Mouse (Mus musculus) Patski (cell line): ENCODE measurements at regions not wholly inside any gene's neighbourhood (a gene's known extent, or its start where the extent isn't known, plus 50 kb on each side); places are given as distances from the start of the nearest gene placed in this dataset.

Source experiments
- ATAC-seq: fragments of 100-300 bp; one replicate; pipeline ENCODE4 v1.8.0; 2021
- CTCF ChIA-PET: fragments of 350-600 bp; sonication (Branson Sonifier 250); formaldehyde crosslinking; loops from one replicate; lab custom pipeline; 2022; ENCODE audit warnings: inconsistent platforms; lab: Charles Lee
- POLR2A ChIA-PET: fragments of 350-600 bp; sonication (Branson Sonifier 250); formaldehyde crosslinking; loops from one replicate; lab custom pipeline; 2022; ENCODE audit warnings: antibody characterized with exemption, inconsistent platforms; lab: Charles Lee
- DNase-seq: peaks from one replicate; pipeline ENCODE4 v3.0.0-alpha.2; 2011; ENCODE audit warnings: low read depth, low spot score
- H3K27me3 ChIP-seq: fragments of 371-371 bp; one replicate; pipeline ENCODE4 v1.5.1; 2021
- CTCF ChIP-seq: fragments of 100-300 bp; IDR thresholded peaks from one replicate; pipeline ENCODE4 v1.5.1; 2021
- in situ Hi-C: fragments of 300-500 bp; cut with MboI; formaldehyde crosslinking; loops from 3 replicates; pipeline ENCODE4 v1.11.1; 2018; ENCODE audit warnings: low pct_unique_long_range_greater_than_20kb, mixed read lengths

DNA sequence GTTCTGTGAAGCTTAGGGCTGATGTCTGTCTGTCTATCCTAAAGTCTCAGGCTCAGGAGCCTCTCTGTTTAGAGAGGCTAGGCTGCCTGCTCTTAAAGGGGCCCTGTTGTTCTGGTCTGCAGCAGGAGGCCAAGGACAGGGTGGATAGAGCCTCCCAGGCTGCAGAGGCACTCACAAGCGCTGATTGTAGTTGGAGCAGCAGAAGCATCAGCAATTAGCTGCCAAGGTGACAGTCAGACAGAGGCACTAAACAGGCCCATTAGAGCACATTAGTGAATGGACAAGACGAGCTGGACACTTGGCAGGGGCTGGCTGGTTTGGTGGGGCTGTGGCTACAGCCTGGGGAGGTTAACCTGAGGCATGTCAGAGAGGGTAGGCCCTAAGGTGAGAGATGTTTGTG is 93.8 kb upstream of the Unc5b start:
- H3K27me3 ChIP-seq = no peaks in the 10 kb centered on the region
- DNase-seq = no peak
- in situ Hi-C loops = no loop called here
- no peak for TF ChIP-seq CTCF
- ChIA-PET POLR2A (no interaction called here), CTCF (no interaction called here)
- ATAC-seq = no peak

DNA sequence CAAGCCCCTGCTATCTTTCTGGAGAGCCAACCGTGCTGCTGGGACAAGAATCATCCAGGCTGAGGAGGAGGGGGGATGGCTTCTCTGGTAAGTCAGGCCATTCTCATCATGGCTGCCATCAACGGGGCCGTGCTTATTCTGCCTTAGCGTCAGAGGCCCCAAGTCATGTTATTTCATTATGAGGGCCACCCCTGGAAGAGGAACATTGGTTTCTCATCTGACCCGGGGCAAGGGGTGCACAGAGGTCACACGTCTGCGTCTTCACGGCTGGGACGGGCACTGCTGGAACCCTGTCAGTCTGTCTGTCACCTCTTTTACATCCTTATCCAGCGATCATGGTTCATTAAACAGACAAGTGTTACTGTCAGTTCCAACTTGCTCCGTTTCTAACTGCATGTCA is 92.4 kb upstream of the Unc5b start:
- ChIA-PET CTCF (no interaction called here), POLR2A (no interaction called here)
- in situ Hi-C loops = no loop called here
- H3K27me3 ChIP-seq = no peaks in the 10 kb centered on the region
- no peak for TF ChIP-seq CTCF
- no peak for ATAC-seq
- DNase-seq = no peak

DNA sequence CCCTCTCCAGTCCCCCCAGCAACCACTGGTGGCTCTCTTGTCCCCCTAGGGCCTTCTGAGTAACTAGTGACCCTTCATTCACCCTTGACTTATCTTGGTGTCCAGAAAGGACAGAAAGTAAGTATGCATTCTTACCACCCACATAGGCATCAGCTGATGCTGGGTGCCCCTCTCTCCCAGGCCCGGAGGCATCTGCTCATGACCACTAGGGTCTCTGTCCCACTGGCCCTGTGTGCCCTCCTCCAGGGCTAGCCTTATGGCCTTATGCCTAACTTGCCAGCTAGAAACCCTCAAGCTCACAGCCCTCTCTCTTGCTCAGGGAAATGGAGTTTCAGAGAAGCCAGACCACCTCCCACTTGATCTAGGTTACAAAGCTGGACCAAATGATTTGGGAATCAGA is 89.2 kb upstream of the Unc5b start:
- no peaks in the 10 kb centered on the region for H3K27me3 ChIP-seq
- POLR2A ChIA-PET = no interaction called here
- CTCF ChIA-PET = no interaction called here
- ATAC-seq = no peak
- no peak for DNase-seq
- in situ Hi-C loops = no loop called here
- TF ChIP-seq CTCF = no peak

DNA sequence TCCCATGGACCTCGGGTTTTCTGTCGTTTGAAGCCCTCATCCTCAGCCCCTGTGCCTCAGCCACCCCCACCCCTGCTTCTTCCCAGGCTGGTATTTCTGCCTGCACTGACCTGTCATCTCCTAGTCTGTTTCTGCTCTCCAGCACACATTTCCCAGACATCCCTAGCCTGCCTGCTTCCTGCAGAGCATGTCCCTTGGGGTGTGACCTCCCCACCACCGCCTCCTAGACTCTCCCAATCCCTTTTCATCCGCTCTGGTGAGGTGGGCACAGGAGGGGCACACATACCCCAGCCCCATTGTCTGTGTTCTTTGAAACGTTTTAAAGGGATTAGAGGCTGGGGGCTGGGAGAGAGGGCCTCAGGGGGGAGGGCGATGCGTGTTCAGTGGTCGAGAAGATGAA is 86.6 kb upstream of the Unc5b start:
- ChIA-PET CTCF (no interaction called here), POLR2A (no interaction called here)
- no peak for TF ChIP-seq CTCF
- DNase-seq (no peak), ATAC-seq (no peak)
- no peaks in the 10 kb centered on the region for H3K27me3 ChIP-seq
- in situ Hi-C loops = no loop called here

DNA sequence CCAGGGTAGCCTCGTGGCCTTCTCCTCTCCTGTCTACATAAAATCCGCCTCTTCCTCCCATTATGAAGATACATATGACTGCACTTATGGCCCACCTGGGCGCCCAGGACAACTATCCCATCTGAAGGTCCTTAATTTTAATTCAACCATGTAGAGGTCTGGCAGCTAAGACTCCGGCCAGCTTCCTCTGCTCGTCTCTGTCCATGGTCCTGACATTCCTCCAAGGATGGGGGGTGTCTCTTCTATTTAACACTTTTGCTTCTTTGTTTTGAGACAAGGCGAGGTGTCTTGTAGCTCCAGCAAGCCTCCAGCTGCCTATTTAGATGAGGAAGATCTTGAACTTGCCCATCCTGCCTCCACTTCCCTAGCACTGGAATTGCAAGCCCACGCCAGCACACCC is 83.0 kb upstream of the Unc5b start:
- ChIA-PET POLR2A (no interaction called here), CTCF (interaction anchor here (2.0 kb wide), 1 partner anchor 34 kb away, joined by 6 read pairs; no protein-coding TSS in a partner anchor)
- ATAC-seq (no peak), DNase-seq (no peak)
- H3K27me3 ChIP-seq = no peaks in the 10 kb centered on the region
- TF ChIP-seq CTCF = no peak
- in situ Hi-C loops = no loop called here

DNA sequence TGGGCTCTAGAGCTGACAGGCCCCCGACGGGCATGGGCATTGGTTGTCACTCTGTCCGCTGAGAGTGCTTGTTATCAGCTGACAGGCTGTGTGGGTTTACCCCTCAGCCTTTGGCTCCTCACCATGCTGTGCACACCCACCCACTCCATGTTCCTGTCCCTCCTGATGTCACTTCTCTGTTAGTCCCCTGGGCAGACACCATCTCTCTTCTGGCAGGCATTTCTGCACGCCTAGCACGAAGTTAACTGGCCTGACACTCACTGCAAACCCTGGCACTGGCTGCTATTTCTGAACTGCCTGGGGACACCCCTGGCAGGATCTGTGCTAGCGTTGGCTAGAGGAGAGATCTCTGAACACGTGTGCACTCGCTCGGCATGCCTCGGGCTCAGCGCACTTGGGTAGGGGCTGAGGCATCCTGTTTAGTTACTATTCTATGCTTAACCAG is 82.1 kb upstream of the Unc5b start:
- in situ Hi-C loops = no loop called here
- DNase-seq (no peak), ATAC-seq (no peak)
- TF ChIP-seq CTCF = no peak
- ChIA-PET CTCF (interaction anchor here (2.0 kb wide), 1 partner anchor 33 kb away, joined by 6 read pairs; no protein-coding TSS in a partner anchor), POLR2A (no interaction called here)
- no peaks in the 10 kb centered on the region for H3K27me3 ChIP-seq

DNA sequence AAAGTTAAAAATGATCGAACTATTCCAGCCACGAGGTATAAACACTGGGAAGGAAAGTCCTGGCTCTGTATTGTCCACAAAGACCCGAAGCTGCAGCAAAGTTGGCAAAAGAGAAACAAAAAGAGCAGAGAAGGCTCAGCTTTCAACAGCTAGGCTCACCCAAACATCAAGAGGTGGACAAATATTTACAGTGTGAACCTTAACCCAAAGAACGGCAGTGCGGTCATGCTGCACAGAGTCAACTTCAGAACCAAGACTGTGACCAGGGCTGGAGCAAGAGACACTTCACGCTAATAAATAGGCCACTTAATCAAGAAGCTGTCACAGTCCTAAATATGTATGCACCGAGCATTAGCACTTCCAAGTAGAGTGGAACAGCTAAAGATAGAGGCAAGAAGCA is 73.0 kb upstream of the Unc5b start:
- peaks cover 11% of the 10 kb centered on the region for H3K27me3 ChIP-seq
- ChIA-PET CTCF (interaction anchor here (1.1 kb wide), 1 partner anchor 25 kb away, joined by 3 read pairs; no protein-coding TSS in a partner anchor), POLR2A (interaction anchor here (0.7 kb wide), 1 partner anchor 35 kb away, joined by 3 read pairs; no protein-coding TSS in a partner anchor)
- in situ Hi-C loops = no loop called here
- no peak for TF ChIP-seq CTCF
- ATAC-seq (no peak), DNase-seq (no peak)

DNA sequence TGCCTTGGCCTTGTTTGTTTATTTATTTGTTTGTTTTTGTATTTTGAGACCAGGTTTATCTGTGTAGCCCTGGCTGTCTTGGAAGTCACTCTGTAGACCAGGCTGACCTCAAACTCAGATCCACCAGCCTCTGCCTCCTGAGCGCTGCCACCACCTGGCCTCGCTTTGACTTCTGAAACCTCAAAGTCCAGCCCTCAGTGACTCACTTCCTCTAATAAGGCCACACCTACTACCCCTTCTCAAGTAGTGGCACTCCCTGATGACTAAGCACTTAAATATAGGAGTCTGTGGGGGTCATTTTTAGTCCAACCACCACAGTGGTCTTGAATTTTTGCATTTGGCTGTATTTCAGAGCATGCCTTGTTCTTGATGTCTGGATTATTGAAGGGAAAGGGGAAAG is 69.6 kb upstream of the Unc5b start:
- ChIA-PET CTCF (no interaction called here), POLR2A (no interaction called here)
- TF ChIP-seq CTCF = no peak
- DNase-seq (no peak), ATAC-seq (no peak)
- peaks cover 8% of the 10 kb centered on the region for H3K27me3 ChIP-seq
- in situ Hi-C loops = no loop called here

DNA sequence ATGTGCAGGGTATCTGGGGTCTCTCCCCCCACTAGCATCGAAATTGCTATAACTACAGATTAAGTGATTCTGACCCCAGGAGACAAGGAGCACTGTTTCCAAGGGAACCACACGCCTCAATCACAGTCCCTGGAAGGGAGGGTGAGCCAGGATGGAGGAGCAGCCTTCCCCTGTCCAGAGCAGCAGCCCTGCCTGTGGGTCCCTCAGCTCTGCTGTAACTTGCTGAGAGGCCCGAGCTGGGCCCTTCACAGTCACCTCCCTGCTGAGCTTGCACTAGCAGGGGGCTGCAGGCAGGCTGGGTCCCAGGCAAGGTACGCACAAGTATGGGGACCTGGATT is 62.4 kb upstream of the Unc5b start:
- DNase-seq (no peak), ATAC-seq (no peak)
- ChIA-PET POLR2A (no interaction called here), CTCF (no interaction called here)
- peaks cover 9% of the 10 kb centered on the region for H3K27me3 ChIP-seq
- TF ChIP-seq CTCF = no peak
- in situ Hi-C loops = no loop called here

DNA sequence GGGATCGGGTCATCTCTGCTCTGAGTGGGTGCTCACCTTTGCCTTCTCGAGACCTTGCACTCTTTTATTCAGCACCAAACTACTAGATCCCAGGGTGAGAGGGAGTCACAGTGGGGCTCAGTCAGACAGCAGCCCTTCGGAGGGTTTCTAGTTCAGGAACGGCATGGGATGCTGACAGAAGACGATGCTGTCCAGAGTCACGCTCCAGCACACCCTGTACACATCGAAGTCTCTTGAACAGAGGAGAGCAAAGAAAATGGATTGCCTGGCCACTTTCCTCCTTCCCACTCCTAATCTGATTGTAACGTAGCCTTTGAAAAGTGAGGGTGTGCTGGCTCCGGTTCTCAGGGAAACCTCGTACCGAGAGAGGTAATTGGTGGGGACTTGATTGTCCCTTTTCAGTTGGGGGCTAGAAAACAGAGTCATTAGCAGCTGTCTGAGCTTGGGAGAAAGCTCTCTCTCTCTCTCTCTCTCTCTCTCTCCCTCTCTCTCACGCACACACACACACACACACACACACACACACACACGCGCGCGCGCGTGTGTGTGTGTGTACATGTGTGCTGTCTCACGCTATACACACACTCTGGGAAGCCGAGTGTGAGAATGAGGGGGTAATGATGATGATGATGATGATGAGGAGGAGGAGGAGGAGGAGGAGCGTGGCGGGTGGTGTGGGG is 61.9 kb upstream of the Unc5b start:
- no peak for TF ChIP-seq CTCF
- ATAC-seq = no peak
- POLR2A ChIA-PET = no interaction called here

DNA sequence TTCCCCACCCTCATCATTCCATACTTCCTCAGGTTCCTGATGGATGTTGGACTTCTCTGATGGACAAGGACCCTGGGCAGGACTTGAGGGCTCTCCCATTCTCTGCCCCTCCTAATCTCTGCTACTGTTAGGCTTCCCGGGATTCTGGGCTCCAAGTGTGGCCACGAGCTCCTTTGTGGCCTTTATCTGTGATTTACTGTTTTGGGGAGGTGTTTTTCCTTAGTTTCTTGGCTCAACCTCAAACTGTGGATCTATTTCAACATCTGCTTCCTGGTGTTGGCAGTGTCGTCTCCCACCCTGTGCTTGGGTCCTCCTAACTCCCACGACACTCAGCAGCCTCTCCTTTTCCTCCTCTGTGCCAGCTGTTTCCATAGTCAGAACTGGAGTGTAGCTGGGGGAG is 61.3 kb upstream of the Unc5b start:
- in situ Hi-C loops = no loop called here
- ChIA-PET CTCF (no interaction called here), POLR2A (no interaction called here)
- no peak for TF ChIP-seq CTCF
- peaks cover 9% of the 10 kb centered on the region for H3K27me3 ChIP-seq
- no peak for DNase-seq
- no peak for ATAC-seq

More for the DNA sequence above, 61.9 kb upstream of the Unc5b start:
- CTCF ChIA-PET = no interaction called here
- peaks cover 9% of the 10 kb centered on the region for H3K27me3 ChIP-seq
- in situ Hi-C loops = no loop called here
- DNase-seq = no peak
